Mouse (Mus musculus): ENCODE measurements at regions not wholly inside any gene's neighbourhood (a gene's known extent, or its start where the extent isn't known, plus 50 kb on each side); places are given as distances from the start of the nearest gene placed in this dataset.

GRCm38 (mm10) chr3:61064720-61065119 is 62.1 kb downstream of the P2ry1 start:
- Histone ChIP-seq H3K9me3 (replicated peaks; ENCODE audit: control insufficient read depth, low read length) (no peaks in the 10 kb centered on the region), H3K27ac (ENCODE audit: low read depth) (no peak overlapping the region), H3K4me3 (ENCODE audit: low read depth, low read length) (no peak overlapping the region), H3K9ac (replicated peaks; ENCODE audit: low read depth, low read length) (no peak overlapping the region), H3K36me3 (replicated peaks; ENCODE audit: control insufficient read depth, insufficient read depth, low read length) (no peaks in the 10 kb centered on the region), H3K27me3 (ENCODE audit: control insufficient read depth, insufficient read depth, low read length) (no peaks in the 10 kb centered on the region), H3K4me2 (ENCODE audit: low read depth, low read length) (no peak overlapping the region), H3K4me1 (ENCODE audit: control insufficient read depth, insufficient read depth) (no peaks in the 10 kb centered on the region)
- no peak for TF ChIP-seq CTCF (IDR thresholded peaks at IDR 0.05; ENCODE audit: low read depth)
- DNase-seq (ENCODE audit: low spot score) (no peak), ATAC-seq (ENCODE audit: insufficient read depth, low read depth) (no peak)
- WGBS: 52% methylated on average over 1 of the region's 1 CpGs

GRCm38 (mm10) chr3:61067067-61067466 is 64.5 kb downstream of the P2ry1 start:
- no peaks in the 10 kb centered on the region for H3K4me1 ChIP-seq (ENCODE audit: control insufficient read depth, insufficient read depth)
- 42% methylated on average over 1 of the region's 1 CpGs for WGBS
- TF ChIP-seq CTCF (IDR thresholded peaks at IDR 0.05; ENCODE audit: low read depth): no peak
- TF ChIP-seq EP300 (IDR thresholded peaks at IDR 0.05; ENCODE audit: low read depth): no peak
- ATAC-seq (ENCODE audit: insufficient read depth, low read depth): no peak
- H3K36me3 ChIP-seq (replicated peaks; ENCODE audit: control insufficient read depth, insufficient read depth, low read length): no peaks in the 10 kb centered on the region
- no peak overlapping the region for H3K4me3 ChIP-seq (ENCODE audit: low read depth, low read length)
- H3K27me3 ChIP-seq (ENCODE audit: control insufficient read depth, insufficient read depth, low read length): no peaks in the 10 kb centered on the region
- DNase-seq (ENCODE audit: low spot score): no peak
- no peak overlapping the region for H3K27ac ChIP-seq (ENCODE audit: low read depth)
- H3K9me3 ChIP-seq (replicated peaks; ENCODE audit: control insufficient read depth, low read length): no peaks in the 10 kb centered on the region
- no peak overlapping the region for H3K9ac ChIP-seq (replicated peaks; ENCODE audit: low read depth, low read length)
- no peak overlapping the region for H3K4me2 ChIP-seq (ENCODE audit: low read depth, low read length)

GRCm38 (mm10) chr3:61068229-61068628 is 65.6 kb downstream of the P2ry1 start:
- no peak for ATAC-seq (ENCODE audit: insufficient read depth, low read depth)
- H3K9ac ChIP-seq (replicated peaks; ENCODE audit: low read depth, low read length): no peak overlapping the region

GRCm38 (mm10) chr3:61071041-61071440 is 68.4 kb downstream of the P2ry1 start:
- TF ChIP-seq CTCF (IDR thresholded peaks at IDR 0.05; ENCODE audit: low read depth): no peak
- TF ChIP-seq EP300 (IDR thresholded peaks at IDR 0.05; ENCODE audit: low read depth): no peak
- no peaks in the 10 kb centered on the region for H3K9me3 ChIP-seq (replicated peaks; ENCODE audit: control insufficient read depth, low read length)
- H3K4me3 ChIP-seq (ENCODE audit: low read depth, low read length): no peak overlapping the region
- no peaks in the 10 kb centered on the region for H3K4me1 ChIP-seq (ENCODE audit: control insufficient read depth, insufficient read depth)
- ATAC-seq (ENCODE audit: insufficient read depth, low read depth): no peak
- H3K36me3 ChIP-seq (replicated peaks; ENCODE audit: control insufficient read depth, insufficient read depth, low read length): no peaks in the 10 kb centered on the region
- H3K27me3 ChIP-seq (ENCODE audit: control insufficient read depth, insufficient read depth, low read length): no peaks in the 10 kb centered on the region
- DNase-seq (ENCODE audit: low spot score): no peak
- H3K4me2 ChIP-seq (ENCODE audit: low read depth, low read length): no peak overlapping the region
- no peak overlapping the region for H3K27ac ChIP-seq (ENCODE audit: low read depth)
- no peak overlapping the region for H3K9ac ChIP-seq (replicated peaks; ENCODE audit: low read depth, low read length)
- WGBS: 70% methylated on average over 1 of the region's 1 CpGs

More at GRCm38 (mm10) chr3:61068229-61068628, 65.6 kb downstream of the P2ry1 start:
- no peak for DNase-seq (ENCODE audit: low spot score)
- Histone ChIP-seq H3K4me1 (ENCODE audit: control insufficient read depth, insufficient read depth) (no peaks in the 10 kb centered on the region), H3K9me3 (replicated peaks; ENCODE audit: control insufficient read depth, low read length) (no peaks in the 10 kb centered on the region), H3K4me3 (ENCODE audit: low read depth, low read length) (no peak overlapping the region), H3K36me3 (replicated peaks; ENCODE audit: control insufficient read depth, insufficient read depth, low read length) (no peaks in the 10 kb centered on the region), H3K27ac (ENCODE audit: low read depth) (no peak overlapping the region), H3K27me3 (ENCODE audit: control insufficient read depth, insufficient read depth, low read length) (no peaks in the 10 kb centered on the region), H3K4me2 (ENCODE audit: low read depth, low read length) (no peak overlapping the region)
- TF ChIP-seq EP300 (IDR thresholded peaks at IDR 0.05; ENCODE audit: low read depth) (no peak), CTCF (IDR thresholded peaks at IDR 0.05; ENCODE audit: low read depth) (no peak)

- H3K9me3 ChIP-seq (replicated peaks; ENCODE audit: control insufficient read depth, low read length): no peaks in the 10 kb centered on the region
- no peak overlapping the region for H3K9ac ChIP-seq (replicated peaks; ENCODE audit: low read depth, low read length)
- no peak overlapping the region for H3K4me3 ChIP-seq (ENCODE audit: low read depth, low read length)
- no peaks in the 10 kb centered on the region for H3K27me3 ChIP-seq (ENCODE audit: control insufficient read depth, insufficient read depth, low read length)
- H3K27ac ChIP-seq (ENCODE audit: low read depth): no peak overlapping the region
- H3K36me3 ChIP-seq (replicated peaks; ENCODE audit: control insufficient read depth, insufficient read depth, low read length): no peaks in the 10 kb centered on the region
- no peak for ATAC-seq (ENCODE audit: insufficient read depth, low read depth)
- TF ChIP-seq CTCF (IDR thresholded peaks at IDR 0.05; ENCODE audit: low read depth) (no peak), EP300 (IDR thresholded peaks at IDR 0.05; ENCODE audit: low read depth) (no peak)
- DNase-seq (ENCODE audit: low spot score): no peak
- H3K4me2 ChIP-seq (ENCODE audit: low read depth, low read length): no peak overlapping the region
- no peaks in the 10 kb centered on the region for H3K4me1 ChIP-seq (ENCODE audit: control insufficient read depth, insufficient read depth)
- 73% methylated on average over 1 of the region's 1 CpGs for WGBS
Measured at GRCm38 (mm10) chr3:61072330-61072729, 69.7 kb downstream of the P2ry1 start.

GRCm38 (mm10) chr3:61073103-61073502 is 70.5 kb downstream of the P2ry1 start:
- 95% methylated on average over 1 of the region's 1 CpGs for WGBS
- no peak for ATAC-seq (ENCODE audit: insufficient read depth, low read depth)

More at GRCm38 (mm10) chr3:61073103-61073502, 70.5 kb downstream of the P2ry1 start:
- no peaks in the 10 kb centered on the region for H3K36me3 ChIP-seq (replicated peaks; ENCODE audit: control insufficient read depth, insufficient read depth, low read length)
- no peak overlapping the region for H3K4me2 ChIP-seq (ENCODE audit: low read depth, low read length)
- no peak overlapping the region for H3K4me3 ChIP-seq (ENCODE audit: low read depth, low read length)
- no peak overlapping the region for H3K27ac ChIP-seq (ENCODE audit: low read depth)
- no peak for TF ChIP-seq CTCF (IDR thresholded peaks at IDR 0.05; ENCODE audit: low read depth)
- no peak for TF ChIP-seq EP300 (IDR thresholded peaks at IDR 0.05; ENCODE audit: low read depth)
- no peaks in the 10 kb centered on the region for H3K27me3 ChIP-seq (ENCODE audit: control insufficient read depth, insufficient read depth, low read length)
- no peak for DNase-seq (ENCODE audit: low spot score)
- no peak overlapping the region for H3K9ac ChIP-seq (replicated peaks; ENCODE audit: low read depth, low read length)
- H3K4me1 ChIP-seq (ENCODE audit: control insufficient read depth, insufficient read depth): no peaks in the 10 kb centered on the region
- H3K9me3 ChIP-seq (replicated peaks; ENCODE audit: control insufficient read depth, low read length): no peaks in the 10 kb centered on the region

Data from heart, postnatal 0 days (tissue).